Mouse (Mus musculus): ENCODE results near the gene Spg7. TPM values are rescaled to one million over a fixed set of nuclear protein-coding genes. Genes with fewer than 3 reads are reported as not detected.
"Not testable (repeated sequence)": the region's sequence is repeated elsewhere in the genome, so short reads cannot be mapped to it uniquely, and the experiment has no call there.

Spg7 gene
- 42.5 to 63.1 TPM (median 50.2 TPM) in 3 replicates for total RNA-seq (2017)

GRCm38 (mm10) chr8:123062721-123063120 lies at the start of gene Spg7:
Gene Spg7 (plus strand): TSS chr8:123062942.
- no peak for ATAC-seq (replicated peaks; ENCODE audit: insufficient number of reproducible peaks, low FRiP score, low TSS enrichment, poor library complexity, severe bottlenecking)

- peak; percentile 52; the same call in 1 of the 2 replicates for ATAC-seq (replicated peaks; ENCODE audit: insufficient number of reproducible peaks, low FRiP score, low TSS enrichment, poor library complexity, severe bottlenecking)
These were observed 48.3 kb upstream of the Spg7 start for GRCm38 (mm10) chr8:123014429-123014828.

- no peak for ATAC-seq (replicated peaks; ENCODE audit: insufficient number of reproducible peaks, low FRiP score, low TSS enrichment, poor library complexity, severe bottlenecking)
These were observed 47.7 kb upstream of the Spg7 start for GRCm38 (mm10) chr8:123015074-123015473.

GRCm38 (mm10) chr8:123017143-123017542 lies 45.6 kb upstream of the Spg7 start:
- ATAC-seq (replicated peaks; ENCODE audit: insufficient number of reproducible peaks, low FRiP score, low TSS enrichment, poor library complexity, severe bottlenecking) = no peak

GRCm38 (mm10) chr8:123018484-123019164 lies 44.1 kb upstream of the Spg7 start:
- ATAC-seq (replicated peaks; ENCODE audit: insufficient number of reproducible peaks, low FRiP score, low TSS enrichment, poor library complexity, severe bottlenecking) = no peak

GRCm38 (mm10) chr8:123020084-123020483 lies 42.7 kb upstream of the Spg7 start:
- ATAC-seq (replicated peaks; ENCODE audit: insufficient number of reproducible peaks, low FRiP score, low TSS enrichment, poor library complexity, severe bottlenecking) = no peak

GRCm38 (mm10) chr8:123020859-123021258 lies 41.9 kb upstream of the Spg7 start:
- no peak for ATAC-seq (replicated peaks; ENCODE audit: insufficient number of reproducible peaks, low FRiP score, low TSS enrichment, poor library complexity, severe bottlenecking)

GRCm38 (mm10) chr8:123021259-123021658 lies 41.5 kb upstream of the Spg7 start:
- ATAC-seq (replicated peaks; ENCODE audit: insufficient number of reproducible peaks, low FRiP score, low TSS enrichment, poor library complexity, severe bottlenecking) = 0 out of 2 replicates have a peak, but pooled peaks have one; percentile 27

- no peak for ATAC-seq (replicated peaks; ENCODE audit: insufficient number of reproducible peaks, low FRiP score, low TSS enrichment, poor library complexity, severe bottlenecking)
These were observed 40.0 kb upstream of the Spg7 start for GRCm38 (mm10) chr8:123022727-123023126.

- no peak for ATAC-seq (replicated peaks; ENCODE audit: insufficient number of reproducible peaks, low FRiP score, low TSS enrichment, poor library complexity, severe bottlenecking)
These were observed 38.5 kb upstream of the Spg7 start for GRCm38 (mm10) chr8:123024226-123024625.

GRCm38 (mm10) chr8:123025951-123026351 lies 36.8 kb upstream of the Spg7 start:
- ATAC-seq (replicated peaks; ENCODE audit: insufficient number of reproducible peaks, low FRiP score, low TSS enrichment, poor library complexity, severe bottlenecking) = no peak

- ATAC-seq (replicated peaks; ENCODE audit: insufficient number of reproducible peaks, low FRiP score, low TSS enrichment, poor library complexity, severe bottlenecking) = peak; percentile 57
These were observed 35.0 kb upstream of the Spg7 start for GRCm38 (mm10) chr8:123027786-123028185.

- not testable (repeated sequence) for ATAC-seq (replicated peaks; ENCODE audit: insufficient number of reproducible peaks, low FRiP score, low TSS enrichment, poor library complexity, severe bottlenecking)
These were observed 32.7 kb upstream of the Spg7 start for GRCm38 (mm10) chr8:123030091-123030490.

- no peak for ATAC-seq (replicated peaks; ENCODE audit: insufficient number of reproducible peaks, low FRiP score, low TSS enrichment, poor library complexity, severe bottlenecking)
These were observed 31.3 kb upstream of the Spg7 start for GRCm38 (mm10) chr8:123031321-123031978.

GRCm38 (mm10) chr8:123032730-123033129 lies 30.0 kb upstream of the Spg7 start:
- ATAC-seq (replicated peaks; ENCODE audit: insufficient number of reproducible peaks, low FRiP score, low TSS enrichment, poor library complexity, severe bottlenecking) = peak; percentile 80

GRCm38 (mm10) chr8:123033431-123033830 lies 29.3 kb upstream of the Spg7 start:
- no peak for ATAC-seq (replicated peaks; ENCODE audit: insufficient number of reproducible peaks, low FRiP score, low TSS enrichment, poor library complexity, severe bottlenecking)

- no peak for ATAC-seq (replicated peaks; ENCODE audit: insufficient number of reproducible peaks, low FRiP score, low TSS enrichment, poor library complexity, severe bottlenecking)
These were observed 28.6 kb upstream of the Spg7 start for GRCm38 (mm10) chr8:123034171-123034570.

GRCm38 (mm10) chr8:123036956-123037355 lies 25.8 kb upstream of the Spg7 start:
- ATAC-seq (replicated peaks; ENCODE audit: insufficient number of reproducible peaks, low FRiP score, low TSS enrichment, poor library complexity, severe bottlenecking) = no peak

GRCm38 (mm10) chr8:123037487-123037886 lies 25.3 kb upstream of the Spg7 start:
- ATAC-seq (replicated peaks; ENCODE audit: insufficient number of reproducible peaks, low FRiP score, low TSS enrichment, poor library complexity, severe bottlenecking) = no peak

GRCm38 (mm10) chr8:123038351-123038750 lies 24.4 kb upstream of the Spg7 start:
- ATAC-seq (replicated peaks; ENCODE audit: insufficient number of reproducible peaks, low FRiP score, low TSS enrichment, poor library complexity, severe bottlenecking) = no peak
